Mouse (Mus musculus): Measurements from ENCODE around the gene Tubb1. TPM values are rescaled to one million over a fixed set of nuclear protein-coding genes. Genes with fewer than 3 reads are reported as not detected.
A peak's percentile ranks its signal among the peaks of the same experiment; 100 is the strongest.

Gene Tubb1
- total and polyA plus RNA-seq, 2 experiments from 2014 or later: 1.0 TPM; not detected in 1

DNA sequence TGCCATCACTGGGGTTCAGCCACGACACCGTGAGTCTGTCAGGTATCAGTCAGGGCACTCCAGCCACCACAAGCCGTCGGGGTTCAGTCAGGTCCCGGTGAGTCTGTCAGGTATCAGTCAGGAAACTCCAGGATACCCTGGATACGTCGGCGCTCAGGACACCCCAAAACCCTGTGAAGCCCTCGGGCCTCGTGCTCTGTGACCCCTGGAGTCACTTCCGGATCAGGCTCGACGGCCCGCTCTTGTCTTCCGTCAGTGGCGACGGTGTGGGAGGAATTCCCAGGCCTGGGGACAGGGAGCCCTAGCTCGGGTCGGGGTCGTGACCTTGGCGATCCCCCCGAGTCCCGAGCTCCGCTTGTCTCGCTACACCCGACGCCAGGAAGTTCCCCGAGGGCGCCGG lies 21.9 kb downstream of the Tubb1 start:
- Histone ChIP-seq H3K9me3 (ENCODE audit: low read length) (no peaks in the 10 kb centered on the region), H3K27me3 (ENCODE audit: insufficient read depth, low read length) (no peaks in the 10 kb centered on the region), H3K4me2 (ENCODE audit: low read depth, low read length) (peak overlapping the region; percentile 56), H3K4me1 (ENCODE audit: insufficient read depth, low read length) (no peaks in the 10 kb centered on the region), H3K36me3 (ENCODE audit: insufficient read depth, low read length) (no peaks in the 10 kb centered on the region), H3K9ac (replicated peaks; ENCODE audit: low read length) (peak overlapping the region; percentile 59), H3K4me3 (ENCODE audit: low read length) (peak overlapping the region; percentile 71), H3K27ac (peak overlapping the region; percentile 67; the same call in 1 of the 2 replicates)
- WGBS: 10% methylated on average over 27 of the region's 30 CpGs
- DNase-seq (ENCODE audit: low spot score) (no peak), ATAC-seq (no peak; the same call in 1 of the 2 replicates)
- TF ChIP-seq CTCF (IDR thresholded peaks at IDR 0.05; ENCODE audit: low read depth): no peak

- no peak for TF ChIP-seq CTCF (IDR thresholded peaks at IDR 0.05; ENCODE audit: low read depth)
- H3K4me2 ChIP-seq (ENCODE audit: low read depth, low read length): peak within 1 kb of the TSS; percentile 56
- H3K9ac ChIP-seq (replicated peaks; ENCODE audit: low read length): peak within 1 kb of the TSS; percentile 59
- peak; percentile 99 for ATAC-seq
- H3K4me3 ChIP-seq (ENCODE audit: low read length): peak within 1 kb of the TSS; percentile 71
- H3K27me3 ChIP-seq (ENCODE audit: insufficient read depth, low read length): no peaks in the 10 kb centered on the region
- no peaks in the 10 kb centered on the region for H3K9me3 ChIP-seq (ENCODE audit: low read length)
- peak within 1 kb of the TSS; percentile 67; the same call in 1 of the 2 replicates for H3K27ac ChIP-seq
- H3K36me3 ChIP-seq (ENCODE audit: insufficient read depth, low read length): no peaks in the 10 kb centered on the region
- H3K4me1 ChIP-seq (ENCODE audit: insufficient read depth, low read length): no peaks in the 10 kb centered on the region
- WGBS: 1% methylated on average over 50 of the region's 53 CpGs
- peak; percentile 99 for DNase-seq (ENCODE audit: low spot score)
Observed at GRCm38 (mm10) chr2:174472818-174473549, 22.5 kb downstream of the Tubb1 start, which contains the start of gene Prelid3b. Gene Prelid3b, minus strand, starts transcription at chr2:174473081.

DNA sequence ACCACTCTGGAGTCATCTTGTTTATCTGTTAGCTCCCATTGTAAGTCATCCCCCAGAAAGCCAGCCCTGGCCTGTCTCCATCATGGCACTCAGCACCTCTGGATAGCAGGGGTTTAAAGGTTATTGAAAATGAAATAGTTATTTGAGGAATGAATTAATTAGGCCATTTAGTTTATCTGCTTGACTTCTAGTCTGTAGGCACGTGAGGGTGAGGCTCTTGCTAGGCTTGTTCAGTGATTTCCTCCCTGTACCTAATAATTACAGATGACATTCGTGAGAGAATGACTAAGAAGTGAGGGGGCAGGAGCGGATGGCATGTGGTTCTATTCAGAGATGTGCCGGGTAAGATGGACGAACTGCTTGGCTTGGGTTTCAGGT lies 23.0 kb downstream of the Tubb1 start:
- DNase-seq (ENCODE audit: low spot score) (no peak), ATAC-seq (no peak)
- H3K36me3 ChIP-seq (ENCODE audit: insufficient read depth, low read length): no peaks in the 10 kb centered on the region
- no peak overlapping the region for H3K27ac ChIP-seq
- H3K4me1 ChIP-seq (ENCODE audit: insufficient read depth, low read length): no peaks in the 10 kb centered on the region
- no peaks in the 10 kb centered on the region for H3K27me3 ChIP-seq (ENCODE audit: insufficient read depth, low read length)
- peak overlapping the region; percentile 71; the same call in 1 of the 2 replicates for H3K4me3 ChIP-seq (ENCODE audit: low read length)
- H3K9ac ChIP-seq (replicated peaks; ENCODE audit: low read length): 0 out of 2 replicates have a peak overlapping the region, but pooled peaks have one; percentile 6
- 87% methylated on average over 5 of the region's 5 CpGs for WGBS
- H3K4me2 ChIP-seq (ENCODE audit: low read depth, low read length): peak overlapping the region; percentile 56
- TF ChIP-seq CTCF (IDR thresholded peaks at IDR 0.05; ENCODE audit: low read depth): no peak
- no peaks in the 10 kb centered on the region for H3K9me3 ChIP-seq (ENCODE audit: low read length)

DNA sequence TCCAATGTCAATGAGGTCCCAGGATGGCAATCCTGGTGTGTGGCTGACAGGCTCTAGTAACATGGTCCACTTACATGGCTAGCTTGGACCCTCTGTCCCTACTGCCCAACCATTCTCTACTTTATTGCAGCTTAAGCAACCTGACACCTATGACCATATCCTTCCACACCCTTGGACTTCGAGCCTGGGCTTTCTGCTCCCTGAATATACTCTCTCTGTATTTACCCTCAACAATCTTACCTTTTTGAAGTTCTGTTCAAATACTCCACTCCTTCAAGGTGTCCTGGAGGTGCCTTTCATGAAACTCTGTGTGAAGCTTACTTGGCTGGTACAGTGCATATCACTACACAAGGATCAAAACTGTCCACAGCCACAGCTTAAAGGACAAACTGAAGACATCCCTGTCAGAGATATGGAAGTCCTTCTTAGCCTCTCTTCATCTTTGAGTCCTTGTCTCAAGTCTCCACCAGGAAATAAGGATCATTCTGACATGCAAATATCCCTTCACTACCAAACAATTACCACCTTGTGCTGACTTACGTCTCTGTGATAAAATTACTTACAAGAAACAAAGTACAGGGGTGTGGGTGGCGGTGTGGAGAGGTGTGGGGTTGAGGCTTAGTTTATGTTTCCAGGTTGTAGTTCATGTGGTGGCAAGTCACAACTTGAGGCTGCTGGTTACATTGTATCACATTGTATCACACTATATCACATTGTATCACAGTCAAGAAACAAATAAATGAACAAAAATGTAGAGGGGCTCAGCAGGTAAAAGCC lies 27.2 kb downstream of the Tubb1 start:
- no peak overlapping the region for H3K9ac ChIP-seq (replicated peaks; ENCODE audit: low read length)
- no peaks in the 10 kb centered on the region for H3K4me1 ChIP-seq (ENCODE audit: insufficient read depth, low read length)
- H3K4me2 ChIP-seq (ENCODE audit: low read depth, low read length): no peak overlapping the region
- no peak overlapping the region for H3K4me3 ChIP-seq (ENCODE audit: low read length)
- ATAC-seq (no peak), DNase-seq (ENCODE audit: low spot score) (no peak)
- TF ChIP-seq CTCF (IDR thresholded peaks at IDR 0.05; ENCODE audit: low read depth): no peak
- no peak overlapping the region for H3K27ac ChIP-seq
- no peaks in the 10 kb centered on the region for H3K27me3 ChIP-seq (ENCODE audit: insufficient read depth, low read length)
- H3K36me3 ChIP-seq (ENCODE audit: insufficient read depth, low read length): no peaks in the 10 kb centered on the region
- 73% methylated on average over 3 of the region's 3 CpGs for WGBS
- no peaks in the 10 kb centered on the region for H3K9me3 ChIP-seq (ENCODE audit: low read length)

GRCm38 (mm10) chr2:174478746-174479145 lies 28.3 kb downstream of the Tubb1 start:
- Histone ChIP-seq H3K36me3 (ENCODE audit: insufficient read depth, low read length) (no peaks in the 10 kb centered on the region), H3K4me3 (ENCODE audit: low read length) (no peak overlapping the region), H3K9ac (replicated peaks; ENCODE audit: low read length) (no peak overlapping the region), H3K27me3 (ENCODE audit: insufficient read depth, low read length) (no peaks in the 10 kb centered on the region), H3K4me1 (ENCODE audit: insufficient read depth, low read length) (no peaks in the 10 kb centered on the region), H3K4me2 (ENCODE audit: low read depth, low read length) (no peak overlapping the region), H3K9me3 (ENCODE audit: low read length) (no peaks in the 10 kb centered on the region), H3K27ac (no peak overlapping the region)
- no peak for ATAC-seq
- DNase-seq (ENCODE audit: low spot score): no peak
- WGBS: 72% methylated on average over 5 of the region's 5 CpGs
- TF ChIP-seq CTCF (IDR thresholded peaks at IDR 0.05; ENCODE audit: low read depth): no peak

DNA sequence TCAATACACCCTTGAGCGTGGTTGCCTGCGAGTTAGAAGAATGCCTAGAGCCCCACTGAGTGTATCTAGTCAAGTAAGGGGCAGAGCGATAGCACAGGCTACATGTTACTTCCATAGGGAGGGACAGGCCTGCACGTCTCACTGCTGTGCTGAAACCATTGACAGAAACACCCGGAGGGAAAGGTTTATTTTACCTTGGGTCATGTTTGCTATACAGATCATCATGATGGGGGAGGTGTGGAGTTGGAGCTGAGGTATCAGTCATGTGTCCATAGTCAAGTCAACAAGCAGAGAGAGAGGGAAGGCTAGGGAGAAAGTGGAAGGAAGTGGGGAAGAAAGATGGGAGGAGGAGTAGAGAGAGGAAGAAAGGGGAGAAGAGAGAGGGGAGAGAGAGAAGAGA lies 36.5 kb downstream of the Tubb1 start:
- Histone ChIP-seq H3K27ac (no peak overlapping the region), H3K36me3 (ENCODE audit: insufficient read depth, low read length) (no peaks in the 10 kb centered on the region), H3K4me1 (ENCODE audit: insufficient read depth, low read length) (no peaks in the 10 kb centered on the region), H3K4me2 (ENCODE audit: low read depth, low read length) (no peak overlapping the region), H3K9ac (replicated peaks; ENCODE audit: low read length) (no peak overlapping the region), H3K9me3 (ENCODE audit: low read length) (no peaks in the 10 kb centered on the region), H3K4me3 (ENCODE audit: low read length) (no peak overlapping the region), H3K27me3 (ENCODE audit: insufficient read depth, low read length) (no peaks in the 10 kb centered on the region)
- WGBS: 85% methylated on average over 5 of the region's 5 CpGs
- no peak for ATAC-seq
- no peak for TF ChIP-seq CTCF (IDR thresholded peaks at IDR 0.05; ENCODE audit: low read depth)
- no peak for DNase-seq (ENCODE audit: low spot score)
